Mouse (Mus musculus): ENCODE results near the gene Hmgxb4.

GRCm38 (mm10) chr8:74993475-74994451 lies 607 bp downstream of the Hmgxb4 start:
- TF ChIP-seq CTCF (IDR thresholded peaks at IDR 0.05; ENCODE audit: extremely low read depth, insufficient read depth, insufficient read length, insufficient replicate concordance) (no peak), POLR2A (IDR thresholded peaks at IDR 0.05; ENCODE audit: low read depth, low read length) (no peak)

Data from spleen, adult 2 months (tissue).